Mouse (Mus musculus): Measurements from ENCODE around the gene Bcl6.

The Bcl6 gene

GRCm38 (mm10) chr16:23921697-23922096 is 67.0 kb downstream of the Bcl6 start:
- no peak for DNase-seq (ENCODE audit: low spot score)

DNA sequence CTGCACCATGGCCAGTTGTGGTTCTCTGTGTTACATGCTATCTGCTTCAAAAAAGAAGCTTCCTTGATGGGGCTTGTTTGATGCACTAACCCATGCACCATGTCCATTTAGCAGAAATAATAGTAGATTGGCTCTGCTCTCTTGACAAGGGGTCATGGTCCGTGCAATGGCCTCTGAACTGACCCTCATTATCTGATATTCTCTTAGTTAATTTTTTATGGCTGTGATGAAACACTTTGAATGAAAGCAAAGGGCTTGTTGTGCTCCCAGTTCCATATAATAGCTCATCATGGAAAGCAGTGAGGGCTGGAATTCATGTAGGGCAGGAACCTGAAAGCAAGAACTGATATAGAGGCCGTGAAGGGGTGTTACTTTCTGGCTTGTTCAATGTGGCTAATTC is 69.2 kb downstream of the Bcl6 start:
- no peak for DNase-seq (ENCODE audit: low spot score)
